Mouse (Mus musculus) heart, embryonic 12.5 days (tissue): ENCODE measurements around the gene Lama1. TPM values are rescaled to one million over a fixed set of nuclear protein-coding genes. Genes with fewer than 3 reads are reported as not detected.

ENCODE experiments used
- ATAC-seq: fragments of 200-750 bp; cut with Nextera tagmentation; 2 replicates; pipeline ENCODE4 v1.8.0; 2017; ENCODE audit warnings: moderate TSS enrichment, moderate library complexity; ENCODE audit not compliant: insufficient number of reproducible peaks, low FRiP score
- H3K27ac ChIP-seq: fragments of 300-500 bp; sonication (generic); 2 replicates; pipeline ENCODE4 v1.5.1; 2016; ENCODE audit warnings: mild to moderate bottlenecking, moderate library complexity; ENCODE audit not compliant: poor library complexity, severe bottlenecking
- H3K27me3 ChIP-seq: fragments of 300-500 bp; sonication (generic); replicated peaks from 2 replicates; pipeline ENCODE4 v1.6.1; 2016; ENCODE audit warnings: mild to moderate bottlenecking, moderate library complexity
- H3K36me3 ChIP-seq: fragments of 300-500 bp; sonication (generic); 2 replicates; pipeline ENCODE4 v1.6.1; 2016; ENCODE audit warnings: mild to moderate bottlenecking, moderate library complexity
- H3K4me1 ChIP-seq: fragments of 300-500 bp; sonication (generic); replicated peaks from 2 replicates; pipeline ENCODE4 v1.6.1; 2016; ENCODE audit warnings: mild to moderate bottlenecking
- H3K4me2 ChIP-seq: fragments of 300-500 bp; sonication (generic); 2 replicates; pipeline ENCODE4 v1.6.1; 2016; ENCODE audit warnings: mild to moderate bottlenecking, moderate library complexity
- H3K4me3 ChIP-seq: fragments of 300-500 bp; sonication (generic); 2 replicates; pipeline ENCODE4 v1.5.1; 2016; ENCODE audit warnings: mild to moderate bottlenecking
- H3K9ac ChIP-seq: fragments of 300-500 bp; sonication (generic); 2 replicates; pipeline ENCODE4 v1.6.1; 2016; ENCODE audit warnings: mild to moderate bottlenecking, moderate library complexity
- H3K9me3 ChIP-seq: fragments of 300-500 bp; sonication (generic); replicated peaks from 2 replicates; pipeline ENCODE4 v1.6.1; 2016; ENCODE audit warnings: mild to moderate bottlenecking, moderate library complexity
- WGBS: fragments of 180-500 bp; shearing (Covaris S2); methylation state at CpG from one replicate; pipeline ENCODE4 v1.1.7; 2016; 5-methylcytosine and 5-hydroxymethylcytosine counted together
- polyA plus RNA-seq: library from polyadenylated mRNA; unstranded; fragments of >200 nt; fragmentation: Nextera tagmentation; extraction: Ambion mirVana; gene quantifications from 2 replicates; pipeline ENCODE4 v1.2.1, GENCODE M21; 2016

The Lama1 gene
- polyA plus RNA-seq, 1 experiment from 2014 or later: 1.3 TPM

DNA sequence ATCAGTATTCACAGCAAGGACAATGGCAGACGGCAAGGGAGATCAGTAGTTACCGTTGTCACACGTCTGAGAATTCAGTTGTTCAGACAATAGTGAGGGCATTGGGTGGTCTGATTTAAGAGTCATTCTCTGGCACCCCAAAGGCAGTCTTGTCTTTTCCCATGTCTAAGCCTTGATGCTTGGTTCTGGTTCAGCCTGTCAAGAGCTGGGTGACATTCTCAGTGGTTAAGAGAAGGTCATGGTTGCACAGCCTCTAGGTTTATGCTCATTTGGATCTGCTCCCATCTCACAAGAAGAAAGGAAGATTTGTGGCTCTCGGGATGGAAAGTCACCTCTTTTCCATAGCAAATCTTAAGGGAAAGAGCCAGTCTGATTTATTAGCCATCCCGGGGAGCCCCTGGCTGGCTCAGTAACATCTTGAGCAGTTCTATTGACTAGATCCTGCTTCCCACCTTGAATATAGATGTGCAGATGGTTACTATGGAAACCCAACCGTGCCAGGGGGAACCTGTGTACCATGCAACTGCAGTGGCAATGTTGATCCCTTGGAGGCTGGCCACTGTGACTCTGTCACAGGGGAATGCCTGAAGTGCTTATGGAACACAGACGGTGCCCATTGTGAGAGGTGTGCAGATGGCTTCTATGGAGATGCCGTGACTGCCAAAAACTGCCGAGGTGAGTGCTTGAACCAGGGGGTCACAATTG, 67.3 kb downstream of the Lama1 start:
- H3K36me3 ChIP-seq: no peaks in the 10 kb centered on the region
- ATAC-seq: no peak
- no peaks in the 10 kb centered on the region for H3K9me3 ChIP-seq
- no peak overlapping the region for H3K4me2 ChIP-seq
- no peaks in the 10 kb centered on the region for H3K27me3 ChIP-seq
- H3K4me3 ChIP-seq: no peak overlapping the region
- no peak overlapping the region for H3K9ac ChIP-seq
- H3K4me1 ChIP-seq: peaks cover 8% of the 10 kb centered on the region; the same call in 1 of the 2 replicates
- no peak overlapping the region for H3K27ac ChIP-seq
- 82% methylated on average over 9 of the region's 9 CpGs for WGBS

DNA sequence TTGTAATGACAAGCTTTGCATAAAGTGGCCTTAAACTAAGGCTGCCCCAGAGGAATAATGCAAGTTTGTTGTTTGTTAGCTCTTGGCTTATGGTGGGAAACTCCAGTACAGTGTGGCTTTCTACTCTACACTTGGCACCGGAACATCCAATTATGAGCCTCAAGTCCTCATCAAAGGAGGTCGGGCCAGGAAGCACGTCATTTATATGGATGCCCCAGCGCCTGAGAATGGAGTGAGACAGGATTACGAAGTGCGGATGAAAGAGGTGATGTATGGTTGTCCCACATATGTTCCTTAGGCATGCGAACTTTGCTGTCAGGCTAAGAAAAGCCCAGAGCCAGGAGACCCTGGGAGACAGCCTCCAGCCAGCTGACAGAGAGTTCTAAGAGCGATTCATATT, 76.5 kb downstream of the Lama1 start:
- no peak overlapping the region for H3K9ac ChIP-seq
- H3K36me3 ChIP-seq: no peaks in the 10 kb centered on the region
- no peak overlapping the region for H3K4me2 ChIP-seq
- ATAC-seq: no peak
- no peak overlapping the region for H3K4me3 ChIP-seq
- H3K27me3 ChIP-seq: no peaks in the 10 kb centered on the region
- no peaks in the 10 kb centered on the region for H3K9me3 ChIP-seq
- H3K4me1 ChIP-seq: no peaks in the 10 kb centered on the region
- WGBS: 86% methylated on average over 8 of the region's 8 CpGs
- H3K27ac ChIP-seq: no peak overlapping the region

DNA sequence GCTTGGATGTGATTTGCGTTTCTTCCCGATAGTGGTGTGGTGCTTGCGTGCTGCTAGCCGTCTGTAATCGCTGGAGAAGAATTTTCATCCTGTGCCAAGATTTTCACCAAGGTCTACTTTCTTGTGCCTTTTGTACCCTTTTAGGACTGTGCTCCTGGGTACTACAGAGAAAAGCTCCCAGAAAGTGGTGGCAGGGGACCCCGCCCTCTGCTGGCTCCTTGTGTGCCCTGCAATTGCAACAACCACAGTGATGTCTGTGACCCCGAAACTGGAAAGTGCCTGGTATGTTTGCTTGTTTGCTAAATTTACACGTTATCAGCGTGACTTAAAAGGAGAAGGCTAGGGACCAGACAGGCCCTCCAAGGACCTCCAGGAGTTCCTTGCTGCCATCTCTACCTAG, 79.7 kb downstream of the Lama1 start:
- WGBS: 60% methylated on average over 9 of the region's 9 CpGs
- H3K36me3 ChIP-seq: no peaks in the 10 kb centered on the region
- H3K27ac ChIP-seq: no peak overlapping the region
- no peak overlapping the region for H3K4me2 ChIP-seq
- H3K27me3 ChIP-seq: no peaks in the 10 kb centered on the region
- no peak overlapping the region for H3K9ac ChIP-seq
- H3K9me3 ChIP-seq: no peaks in the 10 kb centered on the region
- no peak overlapping the region for H3K4me3 ChIP-seq
- H3K4me1 ChIP-seq: no peaks in the 10 kb centered on the region
- no peak for ATAC-seq

DNA sequence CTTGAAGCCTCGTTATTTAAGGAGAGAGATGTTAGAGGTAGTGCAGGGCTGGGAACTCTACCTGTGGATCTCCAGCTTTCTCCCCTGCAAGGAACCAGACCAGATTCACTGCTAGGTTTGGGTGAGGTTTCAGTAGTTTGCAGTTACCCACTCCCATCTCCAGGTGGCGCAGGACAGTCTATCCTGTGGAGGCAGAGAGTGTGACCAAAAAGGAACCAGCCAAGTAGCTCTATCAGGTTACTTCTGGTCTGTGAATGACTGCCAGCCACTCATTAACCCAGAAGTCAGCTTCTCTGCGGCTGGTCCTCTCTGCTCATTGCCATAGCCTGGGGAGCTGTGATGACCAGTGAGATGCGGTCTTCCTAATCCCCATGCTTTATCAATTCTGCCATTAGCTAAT, 82.8 kb downstream of the Lama1 start:
- Histone ChIP-seq H3K36me3 (no peaks in the 10 kb centered on the region), H3K4me2 (no peak overlapping the region), H3K27me3 (no peaks in the 10 kb centered on the region), H3K9me3 (no peaks in the 10 kb centered on the region), H3K27ac (no peak overlapping the region), H3K4me1 (no peaks in the 10 kb centered on the region), H3K9ac (no peak overlapping the region), H3K4me3 (no peak overlapping the region)
- ATAC-seq: no peak
- 59% methylated on average over 4 of the region's 4 CpGs for WGBS

DNA sequence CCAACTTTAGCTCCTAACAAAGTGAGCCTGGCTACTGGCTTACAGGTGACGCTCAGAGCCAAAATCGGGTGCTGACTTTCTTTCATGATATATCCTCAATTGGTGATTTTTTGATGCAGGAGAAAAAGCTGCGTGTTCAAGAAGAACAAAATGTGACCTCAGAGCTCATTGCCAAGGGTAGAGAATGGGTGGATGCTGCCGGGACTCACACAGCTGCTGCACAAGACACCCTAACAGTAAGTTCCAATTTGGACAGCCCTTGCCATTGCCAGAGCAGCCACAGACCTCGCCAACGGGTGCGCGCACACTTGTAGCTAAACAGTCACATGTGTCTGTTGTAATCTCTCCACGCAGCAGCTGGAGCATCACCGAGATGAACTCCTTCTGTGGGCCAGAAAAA, 94.0 kb downstream of the Lama1 start:
- H3K9me3 ChIP-seq: no peaks in the 10 kb centered on the region
- H3K4me3 ChIP-seq: no peak overlapping the region
- H3K9ac ChIP-seq: no peak overlapping the region
- no peak overlapping the region for H3K4me2 ChIP-seq
- ATAC-seq: no peak
- no peaks in the 10 kb centered on the region for H3K4me1 ChIP-seq
- 88% methylated on average over 10 of the region's 10 CpGs for WGBS
- no peaks in the 10 kb centered on the region for H3K27me3 ChIP-seq
- no peaks in the 10 kb centered on the region for H3K36me3 ChIP-seq
- no peak overlapping the region for H3K27ac ChIP-seq

DNA sequence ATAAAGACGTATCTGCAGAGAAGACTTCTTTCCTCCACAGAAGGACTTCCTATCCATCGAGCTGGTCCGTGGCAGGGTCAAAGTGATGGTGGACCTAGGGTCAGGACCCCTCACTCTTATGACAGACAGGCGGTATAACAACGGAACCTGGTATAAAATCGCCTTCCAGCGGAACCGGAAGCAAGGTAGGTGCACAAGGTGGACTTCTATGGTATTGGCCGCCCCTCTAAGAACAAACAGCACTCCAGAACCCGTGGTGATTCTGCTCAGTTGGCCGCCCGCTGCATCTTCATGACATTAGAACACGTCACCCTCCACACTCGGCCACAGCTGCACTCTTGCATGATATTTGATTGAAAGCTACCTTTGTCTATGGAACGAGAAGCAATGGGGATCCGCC, 112.1 kb downstream of the Lama1 start:
- H3K36me3 ChIP-seq: no peaks in the 10 kb centered on the region
- no peak for ATAC-seq
- H3K4me3 ChIP-seq: no peak overlapping the region
- 90% methylated on average over 16 of the region's 16 CpGs for WGBS
- H3K27me3 ChIP-seq: no peaks in the 10 kb centered on the region
- no peak overlapping the region for H3K27ac ChIP-seq
- no peaks in the 10 kb centered on the region for H3K4me1 ChIP-seq
- no peak overlapping the region for H3K4me2 ChIP-seq
- H3K9me3 ChIP-seq: no peaks in the 10 kb centered on the region
- no peak overlapping the region for H3K9ac ChIP-seq

DNA sequence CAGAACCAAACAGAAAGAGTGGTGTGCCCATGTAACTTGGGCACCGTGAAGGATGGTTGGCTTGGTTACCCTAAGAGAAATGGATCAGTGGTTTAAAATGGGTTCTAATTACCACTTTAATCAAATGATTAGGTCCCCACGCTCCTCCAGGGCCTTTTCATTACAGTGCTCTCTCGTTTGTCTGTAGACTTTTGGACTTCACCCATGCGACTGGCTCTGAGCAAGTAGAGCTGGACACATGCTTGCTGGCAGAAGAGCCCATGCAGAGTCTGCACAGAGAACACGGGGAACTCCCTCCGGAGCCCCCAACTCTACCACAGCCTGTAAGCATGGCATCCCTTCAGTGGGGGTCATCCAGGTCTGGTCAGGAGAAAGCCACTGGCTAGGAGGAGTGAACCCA, 116.6 kb downstream of the Lama1 start:
- H3K9ac ChIP-seq: no peak overlapping the region
- ATAC-seq: no peak
- H3K27me3 ChIP-seq: no peaks in the 10 kb centered on the region
- no peaks in the 10 kb centered on the region for H3K9me3 ChIP-seq
- H3K4me1 ChIP-seq: no peaks in the 10 kb centered on the region
- WGBS: 92% methylated on average over 6 of the region's 6 CpGs
- H3K4me2 ChIP-seq: no peak overlapping the region
- H3K4me3 ChIP-seq: no peak overlapping the region
- no peak overlapping the region for H3K27ac ChIP-seq
- H3K36me3 ChIP-seq: no peaks in the 10 kb centered on the region

DNA sequence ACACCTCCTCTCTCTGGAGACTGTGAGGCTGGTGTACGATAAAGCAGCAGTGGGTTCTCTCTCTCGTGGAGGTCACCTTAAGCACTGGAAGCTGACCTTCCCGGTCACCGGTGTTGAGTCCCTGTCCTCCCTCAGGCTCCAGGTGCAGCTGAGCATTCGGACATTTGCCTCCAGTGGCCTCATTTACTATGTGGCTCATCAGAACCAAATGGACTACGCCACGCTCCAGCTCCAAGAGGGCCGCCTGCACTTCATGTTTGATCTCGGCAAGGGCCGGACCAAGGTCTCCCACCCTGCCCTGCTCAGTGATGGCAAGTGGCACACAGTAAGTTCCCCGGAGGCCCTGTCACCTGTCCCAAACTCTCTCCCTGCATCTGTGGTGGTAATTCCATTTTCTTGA, 118.7 kb downstream of the Lama1 start:
- H3K4me3 ChIP-seq: no peak overlapping the region
- WGBS: 86% methylated on average over 11 of the region's 11 CpGs
- ATAC-seq: no peak
- no peaks in the 10 kb centered on the region for H3K27me3 ChIP-seq
- H3K27ac ChIP-seq: no peak overlapping the region
- no peaks in the 10 kb centered on the region for H3K36me3 ChIP-seq
- H3K9me3 ChIP-seq: no peaks in the 10 kb centered on the region
- H3K4me2 ChIP-seq: no peak overlapping the region
- no peaks in the 10 kb centered on the region for H3K4me1 ChIP-seq
- H3K9ac ChIP-seq: no peak overlapping the region

DNA sequence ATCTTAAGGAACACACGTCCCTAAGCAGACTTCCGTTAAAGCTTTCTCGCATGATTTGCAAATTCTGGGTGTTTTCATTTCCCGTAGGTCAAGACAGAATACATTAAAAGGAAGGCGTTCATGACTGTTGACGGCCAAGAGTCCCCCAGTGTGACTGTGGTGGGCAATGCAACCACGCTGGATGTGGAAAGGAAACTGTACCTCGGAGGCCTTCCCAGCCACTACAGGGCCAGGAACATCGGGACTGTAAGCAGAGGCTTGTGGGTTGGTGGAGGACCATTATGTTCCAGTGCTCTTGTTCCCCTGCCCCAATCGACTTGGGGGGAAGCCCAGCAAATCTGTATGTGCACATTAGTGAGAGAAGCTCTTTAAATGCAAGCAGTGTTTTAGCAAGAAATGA, 119.9 kb downstream of the Lama1 start:
- H3K27ac ChIP-seq: no peak overlapping the region
- no peak overlapping the region for H3K4me2 ChIP-seq
- no peaks in the 10 kb centered on the region for H3K9me3 ChIP-seq
- no peaks in the 10 kb centered on the region for H3K36me3 ChIP-seq
- H3K4me3 ChIP-seq: no peak overlapping the region
- H3K27me3 ChIP-seq: no peaks in the 10 kb centered on the region
- WGBS: 87% methylated on average over 10 of the region's 10 CpGs
- no peak overlapping the region for H3K9ac ChIP-seq
- ATAC-seq: no peak
- no peaks in the 10 kb centered on the region for H3K4me1 ChIP-seq

DNA sequence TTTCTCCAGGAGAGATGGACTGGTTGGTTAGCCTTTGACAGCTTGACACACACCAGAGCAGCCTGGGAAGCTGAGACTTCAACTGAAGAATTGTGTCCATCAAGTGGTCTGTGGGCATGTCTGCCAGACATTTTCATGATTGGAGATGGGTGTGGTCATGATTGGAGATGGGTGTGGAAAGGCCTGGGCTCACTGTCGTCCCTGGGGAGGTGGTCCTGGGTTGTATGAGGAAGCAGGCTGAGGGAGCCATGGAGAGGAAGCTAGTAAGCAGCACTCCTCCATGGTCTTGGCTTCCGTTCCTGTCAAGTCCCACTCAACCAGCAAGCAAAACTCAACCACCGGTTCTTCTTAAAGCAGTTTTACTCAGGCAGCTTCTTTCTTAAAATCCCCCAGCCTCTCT, 130.4 kb downstream of the Lama1 start:
- no peak overlapping the region for H3K4me2 ChIP-seq
- no peak overlapping the region for H3K9ac ChIP-seq
- 81% methylated on average over 3 of the region's 3 CpGs for WGBS
- H3K4me1 ChIP-seq: no peaks in the 10 kb centered on the region
- ATAC-seq: no peak
- H3K9me3 ChIP-seq: peaks cover 15% of the 10 kb centered on the region
- H3K27ac ChIP-seq: no peak overlapping the region
- no peak overlapping the region for H3K4me3 ChIP-seq
- H3K36me3 ChIP-seq: no peaks in the 10 kb centered on the region
- H3K27me3 ChIP-seq: no peaks in the 10 kb centered on the region

DNA sequence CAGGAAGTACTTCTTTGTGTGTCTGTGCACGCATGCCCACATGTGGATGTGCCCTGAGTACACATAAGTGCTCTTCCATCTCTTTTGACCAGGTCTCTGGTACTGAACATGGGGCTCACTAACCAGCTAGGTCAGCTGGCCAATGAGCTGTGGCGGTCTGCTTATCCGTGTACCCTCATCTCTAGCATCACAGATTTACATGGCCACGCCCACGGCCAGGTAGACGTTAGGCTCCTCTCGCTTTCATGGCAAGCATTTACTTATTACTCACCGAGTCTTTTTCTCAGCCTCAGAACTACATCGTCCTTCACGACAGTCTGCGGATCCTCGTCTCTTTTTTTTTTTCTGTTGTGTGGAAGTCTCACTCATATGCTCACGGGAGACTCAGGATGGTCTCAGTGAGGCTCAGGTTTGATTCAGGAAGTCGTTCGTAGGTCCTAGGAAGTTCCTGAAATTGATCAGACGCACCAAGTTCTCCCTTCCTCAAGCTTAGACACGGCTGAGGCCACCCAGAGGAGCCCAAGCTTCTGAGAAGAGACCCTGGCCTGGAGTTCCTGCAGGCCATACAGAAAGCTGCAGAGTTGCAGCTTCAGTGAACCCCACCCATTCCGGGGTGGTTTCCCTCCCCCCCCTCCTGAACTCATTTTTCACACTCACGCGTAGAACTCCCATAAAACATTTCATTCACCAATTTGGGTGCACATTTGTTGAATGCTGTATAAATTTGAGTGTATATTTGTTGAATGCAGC, 139.3 kb downstream of the Lama1 start:
- no peak for ATAC-seq
- Histone ChIP-seq H3K4me3 (no peak overlapping the region), H3K27me3 (no peaks in the 10 kb centered on the region), H3K4me2 (no peak overlapping the region), H3K9me3 (peaks cover 6% of the 10 kb centered on the region), H3K36me3 (peaks cover 4% of the 10 kb centered on the region; the same call in 1 of the 2 replicates), H3K4me1 (no peaks in the 10 kb centered on the region), H3K27ac (no peak overlapping the region), H3K9ac (no peak overlapping the region)
- WGBS: 90% methylated on average over 20 of the region's 20 CpGs
